Mouse (Mus musculus) gastrocnemius, adult 18-20 months (tissue): Measurements from ENCODE around the gene Tmtc2. TPM values are rescaled to one million over a fixed set of nuclear protein-coding genes. Genes with fewer than 3 reads are reported as not detected.

ENCODE experiments used
- DNase-seq: peaks from one replicate; pipeline ENCODE4 v3.0.0; 2021; ENCODE audit warnings: low spot score
- total RNA-seq, 2 experiments: library from RNA; stranded (reverse); gene quantifications; 2 replicates each; pipeline ENCODE4 v1.2.3; 2021

The Tmtc2 gene
- total RNA-seq, 2 experiments from 2014 or later, result 1.5 to 2.0 TPM

- DNase-seq, result no peak
Measured at GRCm38 (mm10) chr10:105501736-105502135, 72.5 kb downstream of the Tmtc2 start.

- DNase-seq, result no peak
Measured at GRCm38 (mm10) chr10:105500482-105500881, 73.8 kb downstream of the Tmtc2 start.

GRCm38 (mm10) chr10:105495248-105495647, 79.0 kb downstream of the Tmtc2 start:
- DNase-seq, result no peak

- no peak for DNase-seq
Measured at GRCm38 (mm10) chr10:105492485-105492884, 81.8 kb downstream of the Tmtc2 start.

- no peak for DNase-seq
Measured at GRCm38 (mm10) chr10:105490748-105491147, 83.5 kb downstream of the Tmtc2 start.

GRCm38 (mm10) chr10:105489970-105490735, 84.1 kb downstream of the Tmtc2 start:
- peak; percentile 85 for DNase-seq

- DNase-seq, result no peak
Measured at GRCm38 (mm10) chr10:105486977-105487376, 87.3 kb downstream of the Tmtc2 start.

- DNase-seq, result no peak
Measured at GRCm38 (mm10) chr10:105484355-105485094, 89.7 kb downstream of the Tmtc2 start.

GRCm38 (mm10) chr10:105479771-105480170, 94.5 kb downstream of the Tmtc2 start:
- no peak for DNase-seq

GRCm38 (mm10) chr10:105477623-105478238, 96.5 kb downstream of the Tmtc2 start:
- DNase-seq, result no peak

GRCm38 (mm10) chr10:105474162-105474830, 100.0 kb downstream of the Tmtc2 start:
- DNase-seq, result no peak

- no peak for DNase-seq
Measured at GRCm38 (mm10) chr10:105464378-105464777, 109.9 kb downstream of the Tmtc2 start.

- DNase-seq, result no peak
Measured at GRCm38 (mm10) chr10:105453441-105453840, 120.8 kb downstream of the Tmtc2 start.

GRCm38 (mm10) chr10:105447191-105447590, 127.1 kb downstream of the Tmtc2 start:
- DNase-seq, result no peak

GRCm38 (mm10) chr10:105444309-105444708, 129.9 kb downstream of the Tmtc2 start:
- DNase-seq, result no peak

- no peak for DNase-seq
Measured at GRCm38 (mm10) chr10:105434879-105435278, 139.4 kb downstream of the Tmtc2 start.

- no peak for DNase-seq
Measured at GRCm38 (mm10) chr10:105430885-105431284, 143.4 kb downstream of the Tmtc2 start.

- DNase-seq, result no peak
Measured at GRCm38 (mm10) chr10:105430232-105430631, 144.0 kb downstream of the Tmtc2 start.

GRCm38 (mm10) chr10:105428080-105428479, 146.2 kb downstream of the Tmtc2 start:
- no peak for DNase-seq

GRCm38 (mm10) chr10:105427625-105428024, 146.6 kb downstream of the Tmtc2 start:
- DNase-seq, result no peak

- no peak for DNase-seq
Measured at GRCm38 (mm10) chr10:105425052-105425451, 149.2 kb downstream of the Tmtc2 start.

- DNase-seq, result no peak
Measured at GRCm38 (mm10) chr10:105423187-105423586, 151.1 kb downstream of the Tmtc2 start.
